Mouse (Mus musculus) myocyte (in vitro differentiated cells): ENCODE results near the gene Trpd52l3. TPM values are rescaled to one million over a fixed set of nuclear protein-coding genes. Genes with fewer than 3 reads are reported as not detected.

ENCODE experiments used
- H3K27me3 ChIP-seq: one replicate; pipeline ENCODE4 v1.6.1; 2011; ENCODE audit not compliant: control insufficient read depth, insufficient read depth, insufficient read length
- H3K36me3 ChIP-seq: one replicate; pipeline ENCODE4 v1.6.1; 2011; ENCODE audit not compliant: control insufficient read depth, insufficient read depth
- H3K4me2 ChIP-seq: one replicate; pipeline ENCODE4 v1.6.1; 2011; ENCODE audit warnings: low read depth, control low read depth
- H3K4me3 ChIP-seq: one replicate; pipeline ENCODE4 v1.5.1; 2011; ENCODE audit warnings: mild to moderate bottlenecking, control low read depth, moderate library complexity
- H3K79me2 ChIP-seq: one replicate; pipeline ENCODE4 v1.6.1; 2011; ENCODE audit not compliant: control insufficient read depth, insufficient read depth
- H3ac ChIP-seq: one replicate; pipeline ENCODE4 v1.6.1; 2011; ENCODE audit not compliant: control insufficient read depth, insufficient read length
- CEBPB ChIP-seq: IDR thresholded peaks from 2 replicates; pipeline ENCODE4 v1.6.1; 2011; ENCODE audit warnings: mild to moderate bottlenecking, moderate library complexity; ENCODE audit not compliant: poor library complexity, insufficient read depth, severe bottlenecking
- E2F4 ChIP-seq: IDR thresholded peaks from one replicate; pipeline ENCODE4 v1.6.1; 2011; ENCODE audit warnings: mild to moderate bottlenecking, control low read depth, moderate library complexity; ENCODE audit not compliant: insufficient read depth
- MAX ChIP-seq: IDR thresholded peaks from one replicate; pipeline ENCODE4 v1.6.1; 2011; ENCODE audit warnings: low read depth, mild to moderate bottlenecking, control low read depth
- MYOD1 ChIP-seq, 3 experiments: IDR thresholded peaks; one replicate each; pipeline ENCODE4 v1.6.1; 2011; ENCODE audit warnings: control low read depth in 2 of 3, low read depth in 2 of 3, mild to moderate bottlenecking in 2 of 3, moderate library complexity in 1 of 3; ENCODE audit not compliant: insufficient read length in 2 of 3, control insufficient read depth in 1 of 3
- MYOG ChIP-seq, 3 experiments: IDR thresholded peaks; one replicate each; pipeline ENCODE4 v1.6.1; 2011; ENCODE audit warnings: control low read depth in 2 of 3, low read depth in 2 of 3, mild to moderate bottlenecking in 2 of 3; ENCODE audit not compliant: insufficient read length in 2 of 3, control insufficient read depth in 1 of 3, insufficient read depth in 1 of 3
- POLR2A ChIP-seq: IDR thresholded peaks from one replicate; pipeline ENCODE4 v1.6.1; 2011; ENCODE audit warnings: low read depth, mild to moderate bottlenecking, control low read depth, moderate library complexity; ENCODE audit not compliant: insufficient read length
- POLR2AphosphoS2 ChIP-seq: IDR thresholded peaks from one replicate; pipeline ENCODE4 v1.6.1; 2011; ENCODE audit warnings: low read depth, control low read depth; ENCODE audit not compliant: insufficient read length
- REST ChIP-seq: IDR thresholded peaks from one replicate; pipeline ENCODE4 v1.6.1; 2011; ENCODE audit warnings: mild to moderate bottlenecking, control low read depth, moderate library complexity; ENCODE audit not compliant: insufficient read depth, insufficient read length
- SRF ChIP-seq: IDR thresholded peaks from one replicate; pipeline ENCODE4 v1.6.1; 2011; ENCODE audit warnings: low read depth; ENCODE audit not compliant: control insufficient read depth, insufficient read length
- TCF12 ChIP-seq: IDR thresholded peaks from one replicate; pipeline ENCODE4 v1.6.1; 2011; ENCODE audit warnings: mild to moderate bottlenecking, control low read depth; ENCODE audit not compliant: poor library complexity, insufficient read depth, severe bottlenecking
- TCF3 ChIP-seq: IDR thresholded peaks from one replicate; pipeline ENCODE4 v1.6.1; 2011; ENCODE audit warnings: low read depth, control low read depth; ENCODE audit not compliant: insufficient read length
- USF1 ChIP-seq: IDR thresholded peaks from one replicate; pipeline ENCODE4 v1.6.1; 2011; ENCODE audit warnings: low read depth, mild to moderate bottlenecking, control low read depth, moderate library complexity
- polyA plus RNA-seq: library from polyadenylated mRNA; unstranded; fragments of >200 nt; fragmentation: generic; extraction: Trizol; gene quantifications from one replicate; pipeline ENCODE4 v1.2.1, GENCODE M21; 2012; ENCODE audit warnings: missing spikeins

Trpd52l3 gene
- polyA plus RNA-seq, 1 experiment = not detected

- TF ChIP-seq POLR2A (no peak), MYOD1 (IDR thresholded peaks at IDR 0.05; ENCODE audit: control insufficient read depth in 1 of 3, insufficient read length in 2 of 3, low read depth in 2 of 3) (no peak), SRF (no peak), POLR2AphosphoS2 (no peak), REST (no peak), USF1 (no peak), MAX (no peak), E2F4 (no peak), MYOG (IDR thresholded peaks at IDR 0.05; ENCODE audit: control insufficient read depth in 1 of 3, insufficient read depth in 1 of 3, insufficient read length in 2 of 3, low read depth in 2 of 3) (no peak), TCF12 (no peak), CEBPB (no peak), TCF3 (no peak)
- H3ac ChIP-seq = no peak overlapping the region
- no peak overlapping the region for H3K4me3 ChIP-seq
- H3K36me3 ChIP-seq = no peaks in the 10 kb centered on the region
- no peaks in the 10 kb centered on the region for H3K79me2 ChIP-seq
- no peaks in the 10 kb centered on the region for H3K27me3 ChIP-seq
- H3K4me2 ChIP-seq = no peak overlapping the region
Measured at GRCm38 (mm10) chr19:29963598-29964092, 39.9 kb upstream of the Trpd52l3 start.

GRCm38 (mm10) chr19:29967960-29968359 lies 35.6 kb upstream of the Trpd52l3 start:
- H3K4me2 ChIP-seq = no peak overlapping the region
- no peak overlapping the region for H3K4me3 ChIP-seq
- no peak overlapping the region for H3ac ChIP-seq
- no peaks in the 10 kb centered on the region for H3K79me2 ChIP-seq
- no peak for TF ChIP-seq MYOG (IDR thresholded peaks at IDR 0.05; ENCODE audit: control insufficient read depth in 1 of 3, insufficient read depth in 1 of 3, insufficient read length in 2 of 3, low read depth in 2 of 3)
- no peak for TF ChIP-seq E2F4
- no peak for TF ChIP-seq POLR2A
- no peak for TF ChIP-seq MAX
- H3K36me3 ChIP-seq = no peaks in the 10 kb centered on the region
- H3K27me3 ChIP-seq = no peaks in the 10 kb centered on the region

GRCm38 (mm10) chr19:29973396-29973795 lies 30.2 kb upstream of the Trpd52l3 start:
- Histone ChIP-seq H3ac (no peak overlapping the region), H3K79me2 (no peaks in the 10 kb centered on the region), H3K36me3 (no peaks in the 10 kb centered on the region), H3K27me3 (no peaks in the 10 kb centered on the region), H3K4me2 (peak overlapping the region; percentile 14), H3K4me3 (no peak overlapping the region)
- no peak for TF ChIP-seq REST
- TF ChIP-seq MAX = no peak
- TF ChIP-seq CEBPB = peak; percentile 43; the same call in 1 of the 2 replicates
- no peak for TF ChIP-seq TCF12
- TF ChIP-seq MYOD1 (IDR thresholded peaks at IDR 0.05; ENCODE audit: control insufficient read depth in 1 of 3, insufficient read length in 2 of 3, low read depth in 2 of 3) = peak; percentile 48 to 90 (median 69)

- H3K4me2 ChIP-seq = no peak overlapping the region
- H3K27me3 ChIP-seq = no peaks in the 10 kb centered on the region
- H3ac ChIP-seq = no peak overlapping the region
- H3K79me2 ChIP-seq = no peaks in the 10 kb centered on the region
- no peaks in the 10 kb centered on the region for H3K36me3 ChIP-seq
- no peak overlapping the region for H3K4me3 ChIP-seq
- TF ChIP-seq MAX (no peak), MYOD1 (IDR thresholded peaks at IDR 0.05; ENCODE audit: control insufficient read depth in 1 of 3, insufficient read length in 2 of 3, low read depth in 2 of 3) (no peak), POLR2AphosphoS2 (no peak), USF1 (no peak), REST (no peak), E2F4 (no peak), MYOG (IDR thresholded peaks at IDR 0.05; ENCODE audit: control insufficient read depth in 1 of 3, insufficient read depth in 1 of 3, insufficient read length in 2 of 3, low read depth in 2 of 3) (no peak), CEBPB (no peak), TCF12 (no peak), POLR2A (no peak), TCF3 (no peak), SRF (no peak)
Measured at GRCm38 (mm10) chr19:29978847-29979246, 24.7 kb upstream of the Trpd52l3 start.

GRCm38 (mm10) chr19:29979452-29980089 lies 24.0 kb upstream of the Trpd52l3 start:
- H3K4me2 ChIP-seq = no peak overlapping the region
- no peak overlapping the region for H3ac ChIP-seq
- H3K79me2 ChIP-seq = no peaks in the 10 kb centered on the region
- TF ChIP-seq POLR2A (no peak), TCF3 (no peak), MAX (no peak), TCF12 (no peak), CEBPB (no peak), E2F4 (no peak), POLR2AphosphoS2 (no peak), USF1 (no peak), SRF (no peak), MYOG (IDR thresholded peaks at IDR 0.05; ENCODE audit: control insufficient read depth in 1 of 3, insufficient read depth in 1 of 3, insufficient read length in 2 of 3, low read depth in 2 of 3) (no peak), REST (no peak), MYOD1 (IDR thresholded peaks at IDR 0.05; ENCODE audit: control insufficient read depth in 1 of 3, insufficient read length in 2 of 3, low read depth in 2 of 3) (no peak)
- H3K27me3 ChIP-seq = no peaks in the 10 kb centered on the region
- no peak overlapping the region for H3K4me3 ChIP-seq
- H3K36me3 ChIP-seq = no peaks in the 10 kb centered on the region
